Mouse (Mus musculus) embryonic facial prominence, embryonic 14.5 days (tissue): ENCODE results near the gene Spata46. TPM values are rescaled to one million over a fixed set of nuclear protein-coding genes. Genes with fewer than 3 reads are reported as not detected.

Experiments used
- ATAC-seq: fragments of 200-750 bp; cut with Nextera tagmentation; 2 replicates; pipeline ENCODE4 v1.8.0; 2017; ENCODE audit warnings: low read depth, moderate number of reproducible peaks, moderate TSS enrichment
- DNase-seq: peaks from one replicate; pipeline ENCODE4 v3.0.0-alpha.2; 2015; ENCODE audit warnings: low spot score
- H3K27ac ChIP-seq: fragments of 300-500 bp; sonication (generic); replicated peaks from 2 replicates; pipeline ENCODE4 v1.5.1; 2014; ENCODE audit warnings: low read depth, mild to moderate bottlenecking, low read length, moderate library complexity
- H3K27me3 ChIP-seq: fragments of 300-500 bp; sonication (generic); replicated peaks from 2 replicates; pipeline ENCODE4 v1.6.1; 2014; ENCODE audit warnings: low read length; ENCODE audit not compliant: control insufficient read depth, insufficient read depth
- H3K36me3 ChIP-seq: fragments of 300-500 bp; sonication (generic); 2 replicates; pipeline ENCODE4 v1.6.1; 2014; ENCODE audit warnings: low read length, mixed read lengths; ENCODE audit not compliant: control insufficient read depth, insufficient read depth
- H3K4me1 ChIP-seq: fragments of 300-500 bp; sonication (generic); 2 replicates; pipeline ENCODE4 v1.6.1; 2014; ENCODE audit warnings: antibody characterized with exemption, low read length; ENCODE audit not compliant: control insufficient read depth, insufficient read depth
- H3K4me2 ChIP-seq: fragments of 300-500 bp; sonication (generic); 2 replicates; pipeline ENCODE4 v1.6.1; 2014; ENCODE audit warnings: low read depth, mild to moderate bottlenecking, low read length, moderate library complexity, mixed read lengths
- H3K4me3 ChIP-seq: fragments of 300-500 bp; sonication (generic); 2 replicates; pipeline ENCODE4 v1.5.1; 2014; ENCODE audit warnings: low read depth, mild to moderate bottlenecking, low read length
- H3K9ac ChIP-seq: fragments of 300-500 bp; sonication (generic); 2 replicates; pipeline ENCODE4 v1.6.1; 2014; ENCODE audit warnings: low read depth, mild to moderate bottlenecking, low read length, moderate library complexity, mixed read lengths
- H3K9me3 ChIP-seq: fragments of 300-500 bp; sonication (generic); 2 replicates; pipeline ENCODE4 v1.6.1; 2016; ENCODE audit warnings: low read length; ENCODE audit not compliant: control insufficient read depth
- WGBS: fragments of 180-500 bp; shearing (Covaris S2); extraction: QIAGEN DNeasy Blood & Tissue Kit; methylation state at CpG from one replicate; pipeline ENCODE4 v1.1.7; 2014; 5-methylcytosine and 5-hydroxymethylcytosine counted together
- polyA plus RNA-seq: library from polyadenylated mRNA; unstranded; fragments of >200 nt; fragmentation: Nextera tagmentation; extraction: Ambion mirVana; gene quantifications from 2 replicates; pipeline ENCODE4 v1.2.1, GENCODE M21; 2014

Spata46 gene
- polyA plus RNA-seq, 1 experiment from 2014 or later, result 0.24 TPM

GRCm38 (mm10) chr1:170294786-170295570 lies 13.6 kb upstream of the Spata46 start:
- 86% methylated on average over 15 of the region's 15 CpGs for WGBS
- Histone ChIP-seq H3K9ac (no peak overlapping the region), H3K27ac (no peak overlapping the region), H3K36me3 (no peaks in the 10 kb centered on the region), H3K4me1 (no peaks in the 10 kb centered on the region), H3K9me3 (no peaks in the 10 kb centered on the region), H3K27me3 (no peaks in the 10 kb centered on the region), H3K4me2 (no peak overlapping the region), H3K4me3 (no peak overlapping the region)
- ATAC-seq, result no peak
- DNase-seq, result no peak

GRCm38 (mm10) chr1:170299496-170299895 lies 9.1 kb upstream of the Spata46 start:
- Histone ChIP-seq H3K4me3 (no peak overlapping the region), H3K4me1 (no peaks in the 10 kb centered on the region), H3K4me2 (no peak overlapping the region), H3K9me3 (no peaks in the 10 kb centered on the region), H3K27ac (no peak overlapping the region), H3K36me3 (no peaks in the 10 kb centered on the region), H3K9ac (no peak overlapping the region), H3K27me3 (no peaks in the 10 kb centered on the region)
- 73% methylated on average over 4 of the region's 4 CpGs for WGBS
- DNase-seq, result no peak
- no peak for ATAC-seq

- Histone ChIP-seq H3K4me2 (no peak overlapping the region), H3K36me3 (no peaks in the 10 kb centered on the region), H3K4me1 (no peaks in the 10 kb centered on the region), H3K4me3 (no peak overlapping the region), H3K27ac (no peak overlapping the region), H3K9me3 (no peaks in the 10 kb centered on the region), H3K9ac (no peak overlapping the region), H3K27me3 (no peaks in the 10 kb centered on the region)
- no peak for DNase-seq
- ATAC-seq, result no peak
- WGBS, result 93% methylated on average over 9 of the region's 9 CpGs
These were observed 6.9 kb upstream of the Spata46 start for GRCm38 (mm10) chr1:170301686-170302085.

DNA sequence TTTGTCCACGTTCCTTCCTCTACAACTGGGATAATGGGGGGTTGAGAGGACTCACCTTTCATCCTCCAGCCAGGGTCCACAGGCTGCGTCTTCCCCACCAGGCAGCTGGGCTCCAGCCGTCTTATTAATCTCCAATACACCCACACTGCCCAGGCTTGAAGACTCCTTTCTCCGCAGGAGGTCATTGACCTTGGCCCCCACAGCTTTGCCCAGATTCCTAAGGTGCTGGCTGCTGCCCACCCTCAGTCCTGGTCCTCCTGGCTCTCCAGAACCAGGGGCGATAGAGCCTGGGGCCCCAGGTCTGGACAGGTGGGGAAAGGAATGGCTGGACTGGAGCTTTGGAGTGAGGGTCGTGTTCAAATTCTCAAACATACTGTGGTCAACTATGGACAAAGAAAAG lies 6.1 kb upstream of the Spata46 start:
- ATAC-seq (no peak), DNase-seq (no peak)
- Histone ChIP-seq H3K9me3 (no peaks in the 10 kb centered on the region), H3K4me3 (no peak overlapping the region), H3K4me2 (no peak overlapping the region), H3K4me1 (no peaks in the 10 kb centered on the region), H3K36me3 (no peaks in the 10 kb centered on the region), H3K27ac (no peak overlapping the region), H3K9ac (no peak overlapping the region), H3K27me3 (no peaks in the 10 kb centered on the region)
- 71% methylated on average over 6 of the region's 6 CpGs for WGBS

- H3K36me3 ChIP-seq, result no peaks in the 10 kb centered on the region
- H3K9ac ChIP-seq, result no peak overlapping the region
- no peak overlapping the region for H3K4me3 ChIP-seq
- 66% methylated on average over 6 of the region's 6 CpGs for WGBS
- DNase-seq (no peak), ATAC-seq (no peak)
- H3K27me3 ChIP-seq, result no peaks in the 10 kb centered on the region
- H3K4me1 ChIP-seq, result no peaks in the 10 kb centered on the region
- no peak overlapping the region for H3K27ac ChIP-seq
- H3K4me2 ChIP-seq, result no peak overlapping the region
- H3K9me3 ChIP-seq, result no peaks in the 10 kb centered on the region
These were observed 5.5 kb upstream of the Spata46 start for GRCm38 (mm10) chr1:170303103-170303502.

DNA sequence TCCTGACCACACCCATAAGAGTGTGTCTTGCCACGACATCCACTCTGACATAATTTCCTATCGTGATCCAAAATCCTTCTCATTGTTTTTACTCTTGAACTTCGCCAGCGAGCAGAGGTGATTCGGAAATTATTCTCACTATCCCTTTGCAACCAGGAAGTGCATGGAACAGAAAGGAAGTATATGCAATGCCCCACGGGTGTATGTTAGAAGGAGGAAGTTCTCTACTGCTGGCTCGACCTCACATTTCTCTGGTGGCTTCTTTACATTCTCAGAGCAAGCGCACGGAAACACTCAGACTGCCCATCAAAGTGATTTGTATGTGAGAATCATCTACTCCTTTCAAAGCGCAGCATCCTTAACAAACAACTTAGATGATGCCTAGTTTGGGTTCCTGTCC lies 3.6 kb upstream of the Spata46 start:
- WGBS, result 86% methylated on average over 10 of the region's 10 CpGs

DNA sequence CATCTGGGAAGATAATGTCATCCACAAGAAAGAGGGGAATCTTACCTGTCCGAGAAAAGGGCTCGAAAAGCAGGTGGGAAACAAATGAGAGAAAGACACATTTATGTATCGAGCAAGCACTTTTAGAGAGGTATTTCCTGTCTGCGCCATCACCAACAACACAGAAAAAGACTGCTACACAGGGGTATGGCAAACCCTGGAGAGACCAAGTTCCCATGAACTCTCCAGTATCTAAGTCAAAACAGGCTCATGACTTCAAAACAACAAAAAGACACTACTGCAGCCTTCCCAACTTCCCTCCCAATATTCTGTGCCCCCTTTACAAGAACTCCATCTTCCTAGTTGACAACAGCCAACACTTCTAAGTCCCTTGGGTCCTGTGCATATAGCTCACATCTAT lies 2.4 kb upstream of the Spata46 start, which contains the start of gene Gm7694:
Gene Gm7694 (minus strand): TSS at position 101 of the 400 bp plus-strand sequence.
- Histone ChIP-seq H3K4me3 (no peak within 1 kb of the TSS), H3K9ac (no peak within 1 kb of the TSS)

More for the DNA sequence above, 3.6 kb upstream of the Spata46 start:
- ATAC-seq (no peak), DNase-seq (no peak)
- H3K4me3 ChIP-seq, result no peak overlapping the region
- H3K36me3 ChIP-seq, result no peaks in the 10 kb centered on the region
- H3K4me2 ChIP-seq, result no peak overlapping the region
- H3K9ac ChIP-seq, result no peak overlapping the region
- no peak overlapping the region for H3K27ac ChIP-seq
- H3K9me3 ChIP-seq, result no peaks in the 10 kb centered on the region
- no peaks in the 10 kb centered on the region for H3K4me1 ChIP-seq
- no peaks in the 10 kb centered on the region for H3K27me3 ChIP-seq

GRCm38 (mm10) chr1:170311431-170311830 lies 2.8 kb downstream of the Spata46 start:
- Histone ChIP-seq H3K4me2 (no peak overlapping the region), H3K36me3 (no peaks in the 10 kb centered on the region), H3K9ac (no peak overlapping the region), H3K27ac (no peak overlapping the region), H3K4me3 (no peak overlapping the region), H3K4me1 (no peaks in the 10 kb centered on the region), H3K9me3 (no peaks in the 10 kb centered on the region), H3K27me3 (no peaks in the 10 kb centered on the region)
- no peak for DNase-seq
- no peak for ATAC-seq
- WGBS, result 69% methylated on average over 6 of the region's 6 CpGs

More for the DNA sequence above, 2.4 kb upstream of the Spata46 start, which contains the start of gene Gm7694:
- Histone ChIP-seq H3K36me3 (no peaks in the 10 kb centered on the region), H3K4me1 (no peaks in the 10 kb centered on the region), H3K27me3 (no peaks in the 10 kb centered on the region), H3K9me3 (no peaks in the 10 kb centered on the region), H3K4me2 (no peak within 1 kb of the TSS), H3K27ac (no peak within 1 kb of the TSS)
- ATAC-seq (no peak), DNase-seq (no peak)
- WGBS, result 98% methylated on average over 4 of the region's 4 CpGs

- Histone ChIP-seq H3K27ac (no peak overlapping the region), H3K4me2 (no peak overlapping the region), H3K4me3 (no peak overlapping the region), H3K4me1 (no peaks in the 10 kb centered on the region), H3K27me3 (no peaks in the 10 kb centered on the region), H3K9me3 (no peaks in the 10 kb centered on the region), H3K36me3 (peaks cover 7% of the 10 kb centered on the region; the same call in 1 of the 2 replicates), H3K9ac (no peak overlapping the region)
- WGBS, result 64% methylated on average over 2 of the region's 2 CpGs
- DNase-seq (no peak), ATAC-seq (no peak)
These were observed 13.4 kb downstream of the Spata46 start for GRCm38 (mm10) chr1:170322046-170322445.
